Mouse (Mus musculus) retina, adult 2 months (tissue): ENCODE measurements at regions not wholly inside any gene's neighbourhood (a gene's known extent, or its start where the extent isn't known, plus 50 kb on each side); places are given as distances from the start of the nearest gene placed in this dataset.

Source experiments
- DNase-seq: peaks from one replicate; pipeline ENCODE4 v3.0.0-alpha.2; 2012; ENCODE audit warnings: low read depth, low spot score

DNA sequence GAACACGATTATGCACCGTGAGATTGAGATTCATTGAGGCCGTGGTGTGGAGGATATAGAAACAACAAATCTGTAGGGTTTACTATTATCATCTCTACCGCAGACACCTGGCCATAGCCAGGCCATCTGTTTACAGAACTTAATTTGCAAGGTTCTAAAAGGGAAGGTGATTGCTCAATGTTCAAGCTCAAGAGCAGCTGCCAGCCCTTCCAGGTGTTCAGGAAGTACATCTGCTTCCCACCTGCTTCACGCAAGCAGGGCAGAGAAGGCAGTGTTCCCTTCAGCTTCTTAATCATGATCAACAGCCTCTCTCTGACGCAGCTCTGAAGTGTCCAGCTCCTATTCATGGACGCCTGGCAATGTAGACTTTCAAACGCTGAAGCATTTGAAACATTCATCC is 202.4 kb upstream of the Prdm1 start:
- no peak for DNase-seq

DNA sequence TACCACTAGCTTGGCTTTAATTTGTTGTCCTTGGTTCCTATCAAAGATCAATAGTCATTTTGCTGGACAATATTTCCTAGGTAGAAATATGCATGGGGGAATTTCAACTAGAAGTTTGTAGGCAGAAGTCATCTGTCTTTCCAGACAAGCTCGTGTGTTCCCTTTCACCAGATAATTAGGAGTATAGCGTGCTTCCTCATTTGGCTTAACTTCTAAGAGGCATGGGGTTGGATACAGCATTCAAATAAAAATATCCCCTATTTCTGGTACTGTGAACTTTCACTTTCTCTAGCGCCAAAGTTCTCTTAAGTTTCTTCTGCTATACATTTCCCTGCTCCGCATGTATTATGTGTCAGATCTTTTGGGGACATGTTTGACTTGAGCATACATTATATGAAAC is 200.7 kb upstream of the Prdm1 start:
- no peak for DNase-seq

DNA sequence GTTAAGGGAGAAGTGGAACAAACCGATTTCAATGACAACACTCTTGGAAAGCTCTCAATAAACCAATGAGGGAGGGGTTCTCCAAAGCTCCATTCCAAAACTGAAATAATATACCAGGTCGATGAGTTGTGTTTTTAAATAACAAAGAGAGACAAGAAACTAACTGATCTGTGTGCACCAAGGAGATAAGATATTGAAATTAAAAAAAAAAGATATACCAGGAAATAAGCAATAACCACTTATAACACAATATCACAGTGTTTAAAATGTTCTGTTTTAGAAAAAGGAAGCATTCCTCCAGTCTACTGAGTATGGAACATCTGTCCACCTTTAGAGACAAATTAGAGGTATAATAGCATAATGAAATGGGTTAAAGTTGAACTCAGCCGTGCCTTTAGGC is 196.3 kb upstream of the Prdm1 start:
- DNase-seq, result no peak

DNA sequence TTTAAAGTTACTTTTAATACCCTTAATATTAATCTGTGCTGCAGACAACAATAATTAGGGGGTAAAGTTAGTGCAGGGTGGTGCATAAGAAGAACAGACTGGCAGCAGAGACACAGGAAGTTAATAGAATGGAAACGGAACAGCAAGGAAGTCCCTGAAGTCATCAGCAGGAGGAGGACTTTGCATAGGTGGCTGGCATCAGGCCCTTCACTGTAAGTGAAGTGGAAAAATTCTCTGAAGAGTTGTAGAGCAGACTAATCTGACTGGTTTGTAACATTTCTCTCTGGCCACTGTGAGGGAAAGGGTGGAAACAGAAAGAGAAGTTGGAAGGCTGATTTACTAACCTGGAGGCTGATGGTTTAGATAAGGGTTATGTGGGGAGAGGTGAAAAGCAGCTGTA is 195.5 kb upstream of the Prdm1 start:
- no peak for DNase-seq

DNA sequence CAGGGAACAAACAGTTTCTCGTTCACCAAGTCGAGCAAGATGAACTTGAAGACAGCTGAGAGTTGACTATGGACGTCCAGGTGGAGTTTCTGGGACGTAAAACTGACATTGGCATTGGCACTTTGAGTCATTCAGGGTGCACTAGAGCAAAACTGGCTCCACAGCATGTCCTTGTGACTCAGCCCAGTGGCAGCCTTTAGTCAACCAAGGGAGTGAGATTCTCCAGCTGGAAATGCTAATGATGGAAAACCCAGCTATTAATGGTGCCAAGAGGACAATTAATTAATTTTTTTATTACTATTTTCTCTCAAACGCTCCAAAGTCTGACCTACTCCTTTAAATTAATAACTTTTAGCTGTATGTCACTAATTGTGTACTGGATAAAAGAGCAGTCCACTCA is 195.0 kb upstream of the Prdm1 start:
- DNase-seq, result no peak

DNA sequence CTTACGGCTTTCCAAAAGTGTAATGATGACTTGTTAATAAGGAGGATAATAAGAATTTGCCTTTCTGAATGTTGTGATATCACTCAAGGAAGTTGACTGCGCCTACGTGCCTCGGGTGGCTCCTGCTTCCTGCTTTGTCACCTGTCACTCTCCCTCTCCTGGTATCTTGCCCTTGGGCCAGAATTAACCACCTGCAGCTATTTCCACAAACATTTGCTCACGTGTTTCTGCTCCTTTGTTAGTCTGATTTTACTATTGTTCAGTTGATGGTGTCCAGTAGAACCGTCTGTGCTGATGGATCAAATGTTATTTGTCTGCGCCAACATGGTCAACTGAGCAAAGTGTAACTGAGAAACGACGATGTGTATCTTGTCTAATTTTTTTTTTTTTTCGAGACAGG is 193.4 kb upstream of the Prdm1 start:
- DNase-seq, result no peak

DNA sequence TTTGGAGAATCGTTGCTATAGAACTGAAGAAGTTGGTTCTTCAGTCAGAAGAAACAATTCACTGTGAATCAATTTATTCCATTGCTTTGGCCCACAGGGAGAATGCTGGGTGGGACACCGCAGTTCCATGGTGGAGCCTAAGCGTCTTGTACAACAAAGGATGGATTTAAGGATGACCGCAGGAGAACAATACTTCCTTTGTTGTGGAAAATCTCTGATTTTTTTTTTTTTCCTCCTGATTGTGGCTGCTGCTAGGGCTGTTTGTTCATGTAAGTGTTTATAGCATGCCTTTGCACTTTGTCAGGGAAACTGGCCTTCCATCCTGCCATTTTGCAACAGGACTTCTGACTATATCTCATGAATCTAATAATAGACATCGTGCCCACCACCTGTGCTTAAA is 188.3 kb upstream of the Prdm1 start:
- no peak for DNase-seq

DNA sequence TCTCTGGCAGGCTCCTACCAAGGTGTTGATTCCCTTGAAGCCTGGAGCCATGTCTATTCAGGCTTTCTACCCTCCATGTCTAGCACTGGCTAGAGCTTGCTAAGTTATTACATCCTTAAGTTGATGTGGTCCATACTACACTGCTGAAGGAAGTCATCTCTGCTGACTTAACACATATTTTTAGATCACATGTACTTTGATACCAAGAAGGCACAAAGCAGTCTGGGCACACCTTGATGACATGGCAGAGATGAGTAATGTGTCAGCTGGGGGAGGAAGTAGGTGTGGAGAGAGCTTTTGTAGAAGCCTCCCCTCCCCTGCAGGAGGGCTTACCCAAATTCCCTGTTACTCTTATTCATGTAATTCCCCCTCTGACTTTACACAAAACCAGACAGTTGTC is 187.6 kb upstream of the Prdm1 start:
- no peak for DNase-seq

DNA sequence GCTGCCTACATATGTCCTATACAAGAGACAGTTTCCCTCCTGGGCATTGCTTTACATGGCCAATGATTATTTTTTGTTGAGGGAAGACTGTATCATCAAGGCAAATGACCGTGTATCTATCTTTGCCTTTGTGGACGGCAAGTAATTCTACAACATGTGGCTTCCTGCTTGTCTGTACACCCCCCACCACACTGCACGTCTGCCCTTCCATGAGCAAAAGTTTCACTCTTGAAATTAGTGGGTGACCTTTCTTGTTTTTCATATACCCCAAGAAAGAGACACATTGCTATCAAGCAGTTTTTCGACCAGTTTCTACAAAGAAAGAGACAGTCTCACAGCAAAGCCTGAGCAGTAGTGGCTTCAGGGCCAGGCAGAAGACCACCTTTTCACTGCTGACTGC is 180.5 kb upstream of the Prdm1 start:
- DNase-seq, result no peak

DNA sequence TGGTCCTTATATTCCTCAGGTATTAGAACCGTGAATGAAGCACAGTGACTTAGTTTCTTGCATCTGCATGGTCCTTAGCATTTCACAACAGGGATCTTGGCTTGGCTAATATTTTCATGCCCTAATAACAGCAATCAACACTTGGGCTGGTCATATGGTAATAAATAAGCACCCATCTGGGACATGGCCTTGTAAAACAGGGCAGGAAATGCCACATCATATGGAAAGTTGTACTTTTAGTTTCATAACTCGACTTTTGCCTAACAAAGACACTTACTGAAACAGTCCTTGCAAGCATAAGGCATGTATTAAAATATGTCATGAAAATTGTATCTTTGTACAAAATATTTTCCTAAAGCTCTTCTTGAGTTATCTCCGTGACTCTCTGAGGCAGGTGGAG is 175.8 kb upstream of the Prdm1 start:
- DNase-seq, result no peak

DNA sequence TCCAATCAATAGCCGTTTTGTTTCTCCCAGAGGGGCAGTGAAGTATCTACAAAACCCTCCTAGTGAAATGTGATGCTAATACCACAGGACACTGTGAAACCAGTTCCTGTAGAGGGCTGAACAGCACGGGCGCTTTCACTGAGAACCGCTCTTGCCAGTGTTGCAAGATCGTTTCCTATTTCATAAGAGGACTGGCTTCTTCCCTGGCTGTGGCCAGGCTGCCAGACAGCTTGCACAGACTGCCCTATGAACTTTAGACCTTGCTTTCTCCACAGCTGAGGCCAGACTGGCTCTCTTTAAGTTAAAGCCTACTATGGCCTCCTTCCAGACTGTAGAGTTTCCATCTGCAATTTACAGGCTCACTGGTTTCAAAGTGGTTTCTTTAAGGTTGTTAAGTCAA is 173.8 kb upstream of the Prdm1 start:
- DNase-seq, result no peak

DNA sequence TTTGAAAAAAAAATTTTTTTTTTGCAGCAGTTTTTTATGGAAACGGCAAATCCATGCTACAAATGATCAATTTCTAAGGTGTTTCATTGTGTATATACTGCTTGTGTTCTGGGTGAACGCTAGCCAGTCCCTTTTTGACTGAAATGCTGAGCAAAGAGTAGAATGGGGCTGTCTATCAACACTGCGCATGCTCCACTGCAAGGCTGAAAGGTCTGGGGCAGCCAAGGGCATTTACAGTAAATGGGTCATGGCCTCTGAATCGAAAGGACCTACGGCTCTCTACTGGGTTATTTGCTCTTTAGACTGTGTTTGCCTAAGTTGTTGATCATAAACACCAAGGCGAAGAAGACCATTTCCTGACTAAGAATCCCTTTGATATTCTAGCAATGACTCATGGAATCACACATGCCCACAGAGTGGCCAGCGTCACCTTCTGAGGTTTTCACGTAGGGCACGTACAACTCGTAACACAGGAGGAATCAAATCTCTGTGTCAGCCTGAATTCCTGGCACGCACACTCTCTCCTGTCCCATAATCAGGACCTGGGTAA is 171.8 kb upstream of the Prdm1 start:
- no peak for DNase-seq

DNA sequence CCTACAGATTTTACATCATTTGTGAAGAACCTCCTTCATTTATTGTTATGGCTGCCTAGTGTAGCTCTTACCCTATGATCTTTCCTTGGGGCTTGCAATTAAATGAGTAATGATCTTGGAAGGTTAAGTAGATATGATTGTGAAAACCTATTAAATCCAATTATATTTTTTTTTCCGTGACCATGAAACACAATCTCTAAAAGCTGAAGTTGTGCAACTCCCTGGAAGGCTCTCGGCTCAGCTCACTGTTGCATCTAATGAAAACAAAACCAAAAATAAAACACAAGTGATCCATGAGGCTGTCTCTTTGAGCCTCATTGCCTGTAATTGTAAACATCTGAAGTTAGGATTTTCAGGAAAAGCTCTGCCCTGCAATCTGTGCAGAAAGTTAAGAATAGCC is 169.7 kb upstream of the Prdm1 start:
- no peak for DNase-seq

DNA sequence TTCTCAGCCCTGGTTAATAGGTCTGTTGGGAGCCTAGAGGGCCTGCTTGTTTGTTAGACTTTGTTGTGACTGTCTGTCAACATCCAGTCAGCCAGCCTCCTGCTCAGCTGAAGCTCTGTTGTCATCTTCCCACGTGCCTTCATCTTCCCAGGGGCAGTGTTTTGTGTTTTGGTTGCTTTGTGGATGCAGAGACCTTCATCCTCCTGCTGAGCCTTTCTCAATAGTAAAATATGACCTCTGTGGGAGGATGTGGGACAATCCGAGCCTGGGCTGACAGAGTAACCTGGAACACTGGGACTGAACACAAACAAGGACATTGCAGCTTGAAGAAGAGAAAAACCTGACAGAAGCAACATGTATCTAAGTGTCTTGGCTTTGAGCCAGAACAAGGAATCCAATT is 168.7 kb upstream of the Prdm1 start:
- DNase-seq, result no peak

DNA sequence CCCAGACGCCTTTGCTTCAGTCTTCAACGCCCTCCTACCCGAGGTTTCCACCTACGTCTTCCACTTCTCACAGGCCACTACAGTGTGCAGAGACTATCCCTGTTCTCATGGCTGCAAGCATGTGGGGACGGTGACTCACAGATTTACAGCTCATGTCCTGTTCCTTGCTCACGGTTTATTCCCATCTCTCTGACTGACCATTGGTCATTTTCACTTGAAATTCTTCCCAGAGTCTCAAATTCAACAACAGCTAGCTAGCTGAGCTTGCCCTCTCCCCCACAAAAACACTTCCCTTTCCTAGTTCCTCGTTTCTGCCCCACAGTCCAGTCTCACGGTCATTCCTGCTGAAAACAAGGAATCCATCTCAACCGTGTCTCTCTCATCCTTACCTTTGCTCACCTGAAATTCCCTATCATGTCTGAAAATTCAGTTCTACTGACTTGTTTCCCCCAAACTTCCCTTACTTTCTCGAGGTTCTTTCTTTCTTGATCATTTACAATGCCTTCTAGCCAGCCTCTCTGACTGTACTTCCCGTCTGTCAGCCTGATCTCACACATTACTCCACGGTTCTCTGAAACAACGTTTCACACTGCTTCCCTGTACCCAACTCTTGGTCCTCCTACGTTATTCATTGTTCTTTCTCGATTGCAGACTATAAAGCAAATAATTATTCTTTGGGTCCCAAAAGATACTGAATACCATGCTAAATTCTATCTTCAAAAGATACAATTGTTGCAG is 163.5 kb upstream of the Prdm1 start:
- no peak for DNase-seq

DNA sequence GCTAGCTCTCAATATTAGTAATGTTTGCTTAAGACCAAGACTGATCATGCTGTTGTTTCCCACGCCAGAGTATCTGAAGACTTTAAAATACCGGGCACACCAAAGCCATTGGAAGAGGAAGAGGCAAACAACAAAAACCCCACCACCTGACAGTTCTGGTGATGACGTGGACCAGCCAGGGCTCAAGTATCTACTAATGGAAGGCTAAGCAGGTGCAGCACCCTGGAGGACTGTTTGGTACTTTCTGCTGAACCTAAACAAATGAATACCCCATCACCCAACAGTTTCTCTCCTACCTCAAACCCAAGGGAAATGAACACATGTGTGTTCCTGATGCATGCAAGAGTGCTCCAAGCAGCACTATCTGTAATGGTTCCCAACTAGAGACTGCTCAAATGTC is 160.3 kb upstream of the Prdm1 start:
- DNase-seq, result no peak

DNA sequence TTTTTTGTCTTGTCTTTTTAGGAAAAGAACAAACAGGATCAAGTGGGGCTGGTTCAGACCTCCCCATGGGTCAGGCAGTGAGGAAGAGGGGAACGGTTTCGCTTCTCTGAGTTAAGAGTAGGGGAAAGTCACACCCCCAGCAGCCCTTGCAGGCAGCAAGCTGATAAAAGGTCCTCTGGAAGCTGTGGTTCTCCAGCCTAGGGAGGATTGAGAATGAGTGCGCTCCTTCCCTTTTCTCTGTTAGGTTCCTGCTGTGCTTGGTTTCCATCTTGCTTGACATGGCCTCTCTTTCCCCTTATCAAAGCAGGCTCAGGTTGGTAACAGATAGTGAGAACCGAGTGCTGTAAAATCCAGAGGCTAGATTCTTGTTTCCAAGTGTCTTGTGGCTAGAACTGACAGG is 157.8 kb upstream of the Prdm1 start:
- no peak for DNase-seq

DNA sequence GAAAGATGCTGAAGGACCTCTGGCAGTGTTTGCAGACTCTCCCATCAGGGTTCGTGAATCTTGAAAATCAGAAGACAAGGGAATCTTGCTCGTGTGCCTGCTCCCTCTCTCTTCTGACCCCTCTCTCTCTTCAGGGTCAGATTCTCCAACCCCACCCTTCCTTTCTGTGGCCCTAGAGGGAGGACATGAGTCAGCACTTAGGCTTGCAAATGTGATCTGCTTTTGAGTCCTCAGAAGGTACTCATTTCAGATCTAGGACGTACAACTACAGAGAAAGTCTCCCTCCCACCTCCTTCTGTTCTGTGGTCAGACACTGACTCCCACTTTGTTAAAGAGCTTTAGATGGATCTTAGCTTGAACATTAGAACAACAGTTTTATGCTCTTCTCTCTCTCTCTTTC is 156.9 kb upstream of the Prdm1 start:
- no peak for DNase-seq

DNA sequence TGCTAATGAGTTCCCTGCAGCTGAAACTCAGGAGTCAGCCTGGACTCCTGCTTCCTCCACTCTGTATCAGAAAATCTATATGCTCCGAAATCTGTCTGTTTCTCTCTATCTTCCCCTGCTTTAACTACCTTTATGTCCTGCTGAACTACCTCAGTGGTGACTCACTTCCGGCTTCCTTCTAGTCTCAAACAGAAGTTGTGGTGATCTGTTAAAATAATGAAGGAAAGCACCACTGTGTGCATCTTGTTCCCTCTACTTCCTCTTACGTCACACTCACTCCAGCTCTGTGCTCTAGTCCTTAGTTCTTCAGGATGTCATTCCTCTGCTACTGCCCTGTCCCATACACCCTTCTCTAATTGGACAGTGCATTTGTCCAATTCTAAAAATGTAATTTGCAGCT is 148.2 kb upstream of the Prdm1 start:
- DNase-seq, result no peak

DNA sequence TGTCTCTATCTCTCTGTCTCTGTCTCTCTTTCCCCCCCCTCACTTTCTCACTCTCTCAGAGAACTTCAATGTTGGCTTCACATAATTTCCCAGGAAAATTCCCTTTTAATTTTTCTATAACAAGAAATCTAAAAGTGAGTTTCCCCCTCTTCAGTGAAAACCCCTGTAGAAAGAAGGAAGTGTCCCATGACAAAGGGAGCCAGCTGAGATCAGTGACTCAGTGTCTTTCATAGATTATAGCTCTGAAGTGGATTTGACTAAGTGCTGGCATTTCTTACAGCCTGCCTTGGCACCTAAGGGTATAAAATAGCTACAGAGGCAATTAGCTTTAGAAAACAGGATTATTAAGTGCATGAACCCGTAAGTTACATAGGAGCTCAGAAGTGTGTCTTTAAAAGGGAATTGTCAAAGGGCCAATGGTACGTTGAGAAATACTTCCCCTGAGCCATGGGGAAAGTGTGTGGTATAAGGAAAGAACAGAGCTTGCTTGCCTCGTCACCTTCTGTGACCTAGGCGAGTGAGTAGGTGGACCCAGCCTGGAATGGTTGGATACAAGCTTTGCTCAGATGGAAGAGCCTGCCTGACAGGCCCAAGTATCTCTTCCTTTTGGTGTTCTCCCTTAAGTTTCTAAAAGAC is 137.3 kb upstream of the Prdm1 start:
- no peak for DNase-seq

DNA sequence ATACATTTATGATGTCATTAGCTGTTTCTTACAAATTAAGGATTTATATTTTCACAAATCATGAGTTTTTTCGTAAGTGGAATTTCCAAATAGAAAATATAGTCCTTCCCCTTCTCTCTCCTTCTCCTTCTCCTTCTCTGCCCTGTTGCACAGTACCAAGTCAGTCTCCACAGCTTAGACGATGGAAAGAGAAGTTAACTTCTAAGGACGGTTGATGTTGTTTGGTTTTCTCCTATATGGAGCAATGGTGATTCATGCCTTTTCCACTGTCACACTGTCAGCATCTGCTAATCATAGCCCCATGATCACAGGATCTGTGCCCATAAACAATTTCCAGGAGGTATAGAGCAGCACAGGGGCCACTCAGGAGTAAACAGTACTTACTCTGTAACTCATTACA is 131.2 kb upstream of the Prdm1 start:
- no peak for DNase-seq

DNA sequence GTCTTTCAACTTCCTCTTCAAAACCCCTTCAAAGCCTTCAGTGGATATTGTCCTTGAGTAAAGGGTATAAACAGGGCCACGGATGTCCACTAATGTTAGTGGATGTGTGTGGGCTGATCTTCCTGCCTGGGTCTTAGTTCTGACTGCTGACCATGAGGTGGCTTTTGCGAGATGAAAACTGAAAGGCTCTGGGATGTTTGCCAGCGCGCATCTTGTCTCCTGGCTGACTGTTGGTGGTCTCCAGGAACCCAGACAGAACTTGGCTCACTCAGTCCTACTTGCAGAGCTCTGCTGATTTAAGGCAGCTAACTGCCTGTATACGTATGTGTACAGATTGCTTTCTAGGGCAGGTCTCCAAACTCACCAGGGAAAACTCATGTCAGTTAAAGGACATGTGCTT is 125.5 kb upstream of the Prdm1 start:
- no peak for DNase-seq

DNA sequence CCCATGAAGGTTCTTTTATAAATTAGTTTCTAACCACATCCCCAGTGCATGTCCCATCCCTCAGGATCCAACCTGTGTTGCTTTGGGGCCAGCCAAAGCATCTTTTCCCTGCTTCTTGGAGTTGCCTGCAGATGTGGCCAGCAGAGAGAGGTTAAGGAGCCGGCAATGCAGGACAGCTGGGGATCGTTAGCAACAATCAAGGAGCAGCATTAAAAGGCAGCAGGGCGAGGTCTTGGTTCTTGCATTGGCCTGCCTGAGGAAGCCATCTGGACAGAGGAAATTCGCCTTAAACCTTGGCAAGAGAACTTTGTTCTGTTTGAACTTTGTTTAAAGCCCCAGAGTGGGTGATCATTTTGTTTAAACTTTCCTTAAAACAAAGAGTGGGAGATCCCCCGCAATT is 118.7 kb upstream of the Prdm1 start:
- DNase-seq, result no peak

DNA sequence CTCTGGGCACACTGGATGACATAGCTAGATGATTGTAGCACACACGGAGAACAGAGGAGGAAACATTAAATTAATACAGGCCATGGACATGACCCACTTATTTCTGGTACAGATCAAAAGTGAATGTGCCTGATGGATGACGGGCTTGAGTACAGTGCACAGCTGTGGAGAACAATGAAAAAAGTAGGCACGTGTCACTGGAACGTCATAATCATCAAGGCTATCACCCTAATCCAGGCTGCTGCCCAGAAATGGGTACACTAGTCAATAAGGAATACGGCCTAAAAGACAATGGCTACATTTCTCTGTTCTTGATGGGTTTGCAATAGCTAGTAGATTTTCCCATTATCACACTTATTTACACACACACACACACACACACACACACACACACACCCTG is 118.3 kb upstream of the Prdm1 start:
- no peak for DNase-seq
